24 mouse cellular contexts compared by ENCODE assay signal in genomic region chr2:132142606-132143005, GRCm38 (mm10). TPM values are rescaled to one million over a fixed set of nuclear protein-coding genes. Genes with fewer than 3 reads are reported as not detected.
DNase-seq lines count a peak whose midpoint lies in the region; ATAC-seq and TF ChIP-seq lines count a peak whose summit lies in the region.
"Had no signal": no experiment of that assay in that cellular context is flagged by ENCODE, and none has a peak within 500 bp of the region (broad histone marks: within the 10 kb centered on the region; RNA-seq: fewer than 3 reads in every experiment).

No protein-coding gene starts in this region.

- no peak overlapping the region for H3K27ac ChIP-seq in kidney, adult 2 months (ENCODE audit: insufficient read depth, low read depth, low read length)
- no peak overlapping the region for H3K27ac ChIP-seq in forebrain, postnatal 0 days (ENCODE audit: low read depth, low read length)
- H3K27ac ChIP-seq: embryonic facial prominence, embryonic 13.5 days; heart, embryonic 10.5 days; hindbrain, embryonic 10.5 days; kidney, embryonic 15.5 days; limb, embryonic 15.5 days had no signal

- H3K4me2 ChIP-seq in forebrain, postnatal 0 days (ENCODE audit: low read depth) = no peak overlapping the region
- H3K4me2 ChIP-seq: embryonic facial prominence, embryonic 13.5 days; kidney, embryonic 15.5 days; limb, embryonic 15.5 days had no signal

- no peaks in the 10 kb centered on the region for H3K9me3 ChIP-seq in forebrain, postnatal 0 days (ENCODE audit: low read length)
- H3K9me3 ChIP-seq: embryonic facial prominence, embryonic 13.5 days; heart, embryonic 10.5 days; hindbrain, embryonic 10.5 days; kidney, embryonic 15.5 days; limb, embryonic 15.5 days had no signal

- no peak overlapping the region for H3K4me3 ChIP-seq in kidney, adult 2 months (ENCODE audit: insufficient read depth, low read depth, low read length)
- H3K4me3 ChIP-seq in forebrain, postnatal 0 days (ENCODE audit: low read depth, low read length) = no peak overlapping the region
- H3K4me3 ChIP-seq: embryonic facial prominence, embryonic 13.5 days; heart, embryonic 10.5 days; hindbrain, embryonic 10.5 days; kidney, embryonic 15.5 days; limb, embryonic 15.5 days had no signal

- 87% methylated on average over 8 of the region's 8 CpGs for WGBS in kidney, adult 2 months
- WGBS in forebrain, postnatal 0 days = 91% methylated on average over 8 of the region's 8 CpGs

- TF ChIP-seq CTCF in kidney, adult 2 months (conservative IDR thresholded peaks at IDR 0.05; ENCODE audit: insufficient read depth, insufficient read length, low read depth, low read length) = peak; percentile 27
- no peak for TF ChIP-seq CTCF in forebrain, postnatal 0 days (IDR thresholded peaks at IDR 0.05; ENCODE audit: low read depth)

- no peaks in the 10 kb centered on the region for H3K27me3 ChIP-seq in kidney, adult 2 months (replicated peaks; ENCODE audit: control insufficient read depth, insufficient read depth, low read length)
- no peaks in the 10 kb centered on the region for H3K27me3 ChIP-seq in forebrain, postnatal 0 days (ENCODE audit: insufficient read depth, low read length)

- ATAC-seq in CD4-positive, CD25-positive, alpha-beta regulatory T cell, adult 4 months = no peak
- no peak for ATAC-seq in forebrain, postnatal 0 days
- ATAC-seq: forebrain, embryonic 14.5 days; inflammation-experienced regulatory T-cells, adult 6 months; midbrain, embryonic 16.5 days had no signal

- no peak overlapping the region for H3K9ac ChIP-seq in forebrain, postnatal 0 days
- H3K9ac ChIP-seq: embryonic facial prominence, embryonic 13.5 days; kidney, embryonic 15.5 days; limb, embryonic 15.5 days had no signal

- no peaks in the 10 kb centered on the region for H3K36me3 ChIP-seq in kidney, adult 2 months (ENCODE audit: control insufficient read depth, insufficient read depth, low read length)
- 0 out of 2 replicates have a peak, but pooled peaks cover 4% of the 10 kb centered on the region for H3K36me3 ChIP-seq in forebrain, postnatal 0 days (ENCODE audit: insufficient read depth)
- H3K36me3 ChIP-seq: limb, embryonic 15.5 days had no signal

- TF ChIP-seq POLR2A in kidney, adult 2 months (IDR thresholded peaks at IDR 0.05; ENCODE audit: low read depth, low read length) = no peak

- H3K4me1 ChIP-seq in kidney, adult 2 months (ENCODE audit: control insufficient read depth, insufficient read depth, low read length) = peaks cover 8% of the 10 kb centered on the region; the same call in 1 of the 2 replicates
- peaks cover 12% of the 10 kb centered on the region; the same call in 1 of the 2 replicates for H3K4me1 ChIP-seq in forebrain, postnatal 0 days (ENCODE audit: insufficient read depth)

- DNase-seq in CD4-positive, CD25-positive, alpha-beta regulatory T cell, adult 2 months (ENCODE audit: low read depth, low spot score) = peak; percentile 30
- DNase-seq in kidney, adult 2 months = no peak
- no peak for DNase-seq in kidney, postnatal 25 days
- DNase-seq in thymus, postnatal 14 days = peak; percentile 19
- DNase-seq in thymus, postnatal 0 days (ENCODE audit: low spot score) = no peak
- no peak for DNase-seq in spleen, adult 12 weeks (ENCODE audit: low spot score)
- no peak for DNase-seq in forebrain, postnatal 0 days
- DNase-seq: adrenal gland, adult 2 months; cerebellum, adult 8-10 months; gastrocnemius, postnatal 36 days; layer of hippocampus, postnatal 36 days; lung, adult 2 months; lung, postnatal 36 days; right cerebral cortex, postnatal 25 days; thymus, adult 2 months had no signal

RNA-seq across cellular contexts. Expression of gene Slc23a2, which starts 2.3 kb away (rescaled TPM):
- polyA plus RNA-seq in CD4-positive, CD25-positive, alpha-beta regulatory T cell, adult 4 months (2017; shearing (Covaris generic)) = 10 to 100 TPM; 14.0 to 16.4 TPM
- polyA plus RNA-seq in kidney, adult 2 months (2012; rRNA removed) = 15.3 and 15.7 TPM in 2 replicates
- polyA plus RNA-seq in thymus, postnatal 0 days (2015; fragmentation: Nextera tagmentation; extraction: Ambion mirVana) = 15.8 and 16.7 TPM in 2 replicates
- 49.2 and 57.2 TPM in 2 replicates for total RNA-seq in forebrain, postnatal 0 days (2014; rRNA removed)
- polyA plus RNA-seq in forebrain, postnatal 0 days (2015; fragmentation: Nextera tagmentation; extraction: Ambion mirVana) = 29.0 and 36.2 TPM in 2 replicates

Comparison
In these comparisons a context has a peak if more than half of its experiments do, and no peak if none do; other contexts are left out.
1. DNase-seq: peak in CD4-positive, CD25-positive, alpha-beta regulatory T cell, adult 2 months (single experiment) and thymus, postnatal 14 days (single experiment); none in kidney, adult 2 months (single experiment), kidney, postnatal 25 days (0 of 2), thymus, postnatal 0 days (single experiment), spleen, adult 12 weeks (single experiment) and forebrain, postnatal 0 days (single experiment).